Mouse (Mus musculus) kidney, postnatal 10 days (tissue): Measurements from ENCODE around the gene Decr2.
A peak's percentile ranks its signal among the peaks of the same experiment; 100 is the strongest.
"Not testable (repeated sequence)": the region's sequence is repeated elsewhere in the genome, so short reads cannot be mapped to it uniquely, and the experiment has no call there.

ENCODE experiments used
- DNase-seq: peaks from one replicate; pipeline ENCODE4 v3.0.0; 2021; ENCODE audit warnings: mixed read lengths

The Decr2 gene

GRCm38 (mm10) chr17:26089905-26090632 is at the start of gene Decr2:
Gene Decr2 (minus strand): TSS chr17:26090337.
- DNase-seq = peak; percentile 94

GRCm38 (mm10) chr17:26138901-26139381 is 48.8 kb upstream of the Decr2 start:
- DNase-seq = peak; percentile 74

DNA sequence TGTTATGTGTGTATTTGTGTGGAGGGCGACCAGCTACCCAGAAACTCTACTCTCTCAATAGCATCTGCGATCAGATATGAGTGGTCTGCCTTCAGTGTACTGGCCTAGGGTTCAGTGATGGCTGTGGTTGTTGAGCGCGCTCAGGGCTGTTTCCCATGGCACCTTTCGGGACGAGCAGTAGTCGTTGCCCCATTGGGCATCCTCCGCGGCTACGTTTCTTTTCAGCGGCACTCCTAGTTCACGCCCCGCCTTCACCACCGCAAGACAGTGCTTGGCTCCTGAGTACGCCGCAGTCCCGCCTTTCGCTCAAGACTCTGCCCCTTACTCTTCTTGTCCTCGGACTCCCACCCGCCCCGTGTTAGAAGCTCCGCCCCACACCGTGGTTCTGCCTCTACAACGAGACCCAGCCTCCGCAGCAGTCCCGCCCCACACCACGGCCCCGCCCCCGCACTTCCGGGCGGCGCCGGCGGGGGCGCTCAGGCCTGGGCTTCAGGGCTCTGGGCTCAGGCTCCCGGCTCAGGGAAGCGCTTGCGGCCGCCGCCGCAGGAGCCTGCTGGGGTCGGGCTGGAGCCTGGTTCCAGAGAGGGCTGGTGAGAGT is 48.2 kb upstream of the Decr2 start, which contains the start of gene Axin1:
TSS of gene Axin1 (plus strand) at position 450 of the 598 bp plus-strand sequence.
- DNase-seq = peak; percentile 96

DNA sequence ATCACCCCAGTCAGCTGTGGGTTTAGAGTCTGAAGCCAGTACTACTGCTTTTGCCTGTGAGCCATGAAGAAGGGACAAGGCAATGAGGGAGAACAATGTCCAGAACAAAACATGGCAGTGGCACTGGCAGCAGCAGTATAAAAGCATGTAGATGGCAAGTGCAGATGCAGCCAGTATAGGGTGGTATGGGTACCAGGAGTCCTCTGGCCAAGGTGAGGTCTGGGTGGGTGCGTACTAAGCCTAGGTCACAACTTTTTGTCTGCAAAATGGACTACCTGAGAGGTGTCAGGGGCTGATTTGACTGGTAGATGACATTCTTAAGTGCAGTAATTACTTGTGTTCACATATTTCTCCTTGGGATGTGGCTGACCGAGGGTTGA is 47.6 kb upstream of the Decr2 start:
- DNase-seq = no peak

DNA sequence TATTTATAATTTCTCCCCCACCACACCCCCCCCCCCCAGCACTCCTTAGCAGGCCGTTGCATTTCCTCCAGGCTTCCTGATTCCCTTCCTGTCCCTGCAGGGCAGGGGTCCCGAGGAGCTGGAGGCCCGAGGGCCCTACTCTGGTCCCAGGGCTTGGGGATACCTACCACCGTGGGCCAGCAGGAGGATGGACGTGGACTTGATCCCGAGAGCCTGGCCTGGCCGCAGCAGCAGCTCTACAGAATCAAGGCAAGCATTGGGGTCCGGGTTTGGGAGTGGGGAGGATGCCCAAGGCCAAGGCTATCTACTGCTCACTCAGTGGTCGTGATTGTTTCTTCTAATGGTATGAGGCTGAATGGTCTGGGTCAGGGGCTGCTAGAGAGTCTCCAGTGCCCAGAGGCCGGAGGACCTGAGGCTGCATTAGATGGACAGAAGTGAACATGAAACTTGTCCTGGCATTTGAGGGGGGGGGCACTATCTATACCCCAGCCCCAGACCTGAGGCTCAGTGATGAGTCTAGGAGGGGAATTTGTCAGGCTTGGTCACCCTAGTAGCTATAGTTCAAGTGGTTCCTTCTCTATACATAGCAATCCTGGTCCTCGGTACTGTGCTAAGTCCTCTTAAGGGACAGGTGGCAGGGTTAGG is 47.1 kb upstream of the Decr2 start:
- DNase-seq = no peak

DNA sequence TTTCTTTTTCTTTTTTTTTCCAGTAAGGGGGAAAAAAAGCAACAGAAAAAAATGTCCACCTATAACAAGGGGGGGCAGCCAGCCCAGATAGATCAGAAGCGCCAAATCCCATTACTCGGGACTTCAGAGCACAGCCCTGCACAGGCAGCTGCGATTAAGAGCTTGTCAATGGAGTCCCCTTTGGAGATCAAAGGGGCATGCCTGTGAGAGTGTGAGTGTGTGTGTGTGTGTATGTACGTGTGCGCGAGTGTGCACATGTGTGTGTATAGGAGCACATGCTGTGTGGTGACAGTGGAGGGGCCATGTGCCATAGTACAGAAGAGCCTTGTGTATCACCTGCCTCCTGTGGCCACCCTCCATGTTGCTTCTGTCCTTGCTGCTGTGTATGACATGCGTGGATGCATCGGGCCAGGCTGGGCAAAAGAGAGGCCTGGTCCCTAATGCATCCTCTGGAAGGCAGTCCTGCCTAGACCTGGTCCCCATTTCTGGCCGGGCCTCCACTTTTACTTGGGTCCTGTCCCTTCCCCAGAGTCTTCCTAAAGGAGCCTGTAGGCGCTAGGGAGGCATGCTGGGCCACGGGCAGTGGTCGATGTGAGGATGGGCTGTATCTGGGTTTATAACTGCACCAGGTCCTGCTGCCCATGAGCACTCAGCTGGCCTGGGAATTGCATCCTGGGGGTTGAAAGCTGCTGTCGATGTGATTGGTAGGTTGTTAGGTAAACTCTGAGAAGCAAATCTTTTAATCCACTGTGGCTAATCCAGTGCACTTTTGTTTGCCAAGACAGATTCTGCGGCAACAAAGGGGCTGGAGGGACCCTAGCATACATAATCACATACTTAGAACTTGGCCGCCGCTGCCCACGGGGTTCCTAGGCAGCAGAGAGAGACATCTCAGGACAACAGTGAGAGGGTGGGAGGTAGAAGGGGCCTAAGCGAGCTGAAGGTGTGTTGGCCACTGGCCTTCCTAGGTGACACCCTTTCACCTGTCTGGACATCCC is 42.0 kb upstream of the Decr2 start:
- DNase-seq = no peak

GRCm38 (mm10) chr17:26131062-26131732 is 41.1 kb upstream of the Decr2 start:
- no peak for DNase-seq

DNA sequence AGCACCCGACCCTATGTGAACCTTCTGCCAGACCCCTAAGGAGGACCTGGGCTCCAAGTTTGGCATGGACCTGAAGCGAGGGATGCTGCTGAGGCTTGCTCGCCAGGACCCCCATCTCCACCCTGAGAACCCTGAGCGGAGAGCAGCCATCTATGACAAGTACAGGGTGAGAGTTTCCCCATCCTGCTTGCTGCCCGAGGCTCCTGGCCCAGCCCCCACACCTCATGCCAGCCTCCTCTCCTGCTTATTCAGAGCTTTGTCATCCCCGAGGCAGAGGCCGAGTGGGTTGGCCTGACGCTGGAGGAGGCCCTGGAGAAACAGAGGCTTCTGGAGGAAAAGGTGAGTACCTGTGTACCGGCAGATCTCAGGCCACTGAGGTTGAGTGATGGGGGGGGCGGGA is 35.1 kb upstream of the Decr2 start:
- no peak for DNase-seq

DNA sequence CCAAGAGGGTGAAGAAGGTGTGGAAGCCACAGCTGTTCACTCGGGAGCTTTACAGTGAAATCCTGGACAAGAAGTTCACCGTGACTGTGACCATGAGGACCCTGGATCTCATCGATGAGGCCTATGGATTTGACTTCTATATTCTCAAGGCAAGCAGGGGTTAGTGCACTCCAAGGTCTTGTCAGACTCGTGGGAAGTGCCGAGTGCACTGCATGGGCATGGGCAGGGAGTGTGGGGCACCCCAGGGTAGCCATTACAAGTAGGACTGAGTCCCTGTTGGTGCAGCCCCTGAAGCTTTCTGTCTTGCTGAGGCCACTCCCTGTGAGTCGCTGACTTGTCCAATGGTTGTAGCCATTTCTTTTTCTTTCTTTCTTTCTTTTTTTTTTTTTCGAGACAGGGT is 34.4 kb upstream of the Decr2 start:
- DNase-seq = no peak

DNA sequence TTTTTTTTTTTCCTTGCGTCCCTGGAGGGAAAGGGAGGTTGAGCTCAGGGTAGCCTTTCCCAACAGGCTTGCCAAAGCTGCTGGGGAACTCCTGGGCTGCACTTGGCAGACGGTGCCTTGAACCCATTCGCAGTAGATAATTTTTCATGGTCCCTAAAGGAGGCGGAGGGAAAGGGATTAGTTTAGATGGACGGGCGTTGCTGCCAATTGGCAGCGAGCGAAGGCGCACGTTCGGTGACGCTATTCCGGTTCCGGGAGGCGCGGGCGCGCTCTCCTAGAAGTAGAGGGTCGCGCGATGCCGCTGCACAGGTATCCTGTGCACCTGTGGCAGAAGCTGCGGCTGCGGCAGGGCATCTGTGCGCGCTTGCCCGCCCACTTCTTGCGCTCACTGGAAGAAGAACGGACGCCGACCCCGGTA is 33.1 kb upstream of the Decr2 start, which contains the start of gene Mrpl28:
TSS of gene Mrpl28 (plus strand) at position 234 of the 418 bp plus-strand sequence.
- peak; percentile 98 for DNase-seq

GRCm38 (mm10) chr17:26122431-26123140 is 32.4 kb upstream of the Decr2 start:
- DNase-seq = no peak

GRCm38 (mm10) chr17:26119766-26120710 is 29.9 kb upstream of the Decr2 start:
- peak; percentile 80 for DNase-seq

- no peak for DNase-seq
These were observed 26.5 kb upstream of the Decr2 start for GRCm38 (mm10) chr17:26116503-26117258.

DNA sequence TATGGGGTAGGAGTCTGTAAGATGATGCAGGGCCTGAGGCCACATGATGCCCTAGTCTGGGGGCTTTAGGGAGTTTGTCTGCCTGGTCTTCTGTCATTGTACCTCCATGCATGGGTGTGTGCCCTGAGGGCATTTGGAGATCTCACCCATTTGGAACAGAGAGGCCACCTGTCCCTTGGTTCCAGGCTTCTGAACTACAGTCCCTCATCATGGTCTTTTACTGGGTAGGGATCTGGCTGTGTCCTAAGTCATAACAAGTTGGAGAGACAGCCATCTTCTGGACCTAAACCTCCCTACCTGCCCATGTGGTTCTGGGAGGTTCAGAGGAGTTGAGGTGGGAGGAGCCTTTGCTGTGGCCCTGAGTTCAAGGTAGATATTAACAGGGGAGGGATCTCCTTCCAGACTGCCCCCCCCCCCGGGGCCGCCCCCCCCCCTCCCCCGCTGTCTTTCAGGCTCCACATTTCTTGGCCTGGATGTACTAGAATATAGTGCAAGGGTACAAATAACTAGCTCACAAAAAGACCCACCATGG is 25.9 kb upstream of the Decr2 start:
- peak; percentile 42 for DNase-seq

- peak; percentile 82 for DNase-seq
These were observed 25.2 kb upstream of the Decr2 start for GRCm38 (mm10) chr17:26115205-26115898.

DNA sequence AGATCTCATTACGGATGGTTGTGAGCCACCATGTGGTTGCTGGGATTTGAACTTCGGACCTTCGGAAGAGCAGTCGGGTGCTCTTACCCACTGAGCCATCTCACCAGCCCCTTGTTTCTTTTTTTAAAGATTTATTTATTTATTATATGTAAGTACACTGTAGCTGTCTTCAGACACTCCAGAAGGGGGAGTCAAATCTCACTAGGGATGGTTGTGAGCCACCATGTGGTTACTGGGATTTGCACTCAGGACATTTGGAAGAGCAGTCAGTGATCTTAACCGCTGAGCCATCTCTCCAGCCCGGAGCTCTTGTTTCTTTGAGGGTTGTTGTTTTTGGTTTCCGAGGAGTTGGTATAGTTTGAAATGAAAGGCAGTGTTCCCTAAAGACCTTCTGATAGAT is 24.3 kb upstream of the Decr2 start:
- not testable (repeated sequence) for DNase-seq

DNA sequence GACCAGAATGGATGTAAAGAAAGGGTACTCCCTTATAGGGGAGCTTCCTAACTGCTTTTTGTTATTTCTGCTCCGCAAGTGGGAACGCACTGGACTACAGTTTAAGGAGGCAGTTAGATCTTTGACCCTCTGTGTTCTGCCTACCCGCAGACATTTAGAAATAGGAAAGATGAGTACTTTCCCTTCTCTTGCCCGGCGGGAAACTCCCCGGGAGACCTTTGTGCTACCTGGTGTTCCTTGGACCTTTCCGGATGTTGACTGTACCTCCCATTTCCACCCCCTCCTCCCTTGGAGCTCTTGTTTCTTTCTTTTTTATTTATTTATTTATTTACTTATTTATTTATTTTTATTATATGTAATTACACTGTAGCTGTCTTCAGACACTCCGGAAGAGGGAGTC is 23.9 kb upstream of the Decr2 start:
- DNase-seq = peak; percentile 52
